Mouse (Mus musculus) embryonic fibroblast, embryonic 13.5 days (primary cell): ENCODE measurements around the gene Dph5.

Experiments
- CTCF ChIP-seq: IDR thresholded peaks from 2 replicates; pipeline ENCODE4 v1.5.1; 2011; ENCODE audit warnings: mild to moderate bottlenecking, control low read depth, low read length, moderate library complexity, borderline replicate concordance; ENCODE audit not compliant: insufficient read depth
- POLR2A ChIP-seq: IDR thresholded peaks from 2 replicates; pipeline ENCODE4 v1.6.1; 2011; ENCODE audit warnings: low read depth, mild to moderate bottlenecking, control low read depth, low read length, moderate library complexity

- TF ChIP-seq POLR2A = no peak
- TF ChIP-seq CTCF = no peak
Observed at GRCm38 (mm10) chr3:115857436-115857835, 30.2 kb upstream of the Dph5 start.
